ENCODE assay signal across 15 mouse cellular contexts in genomic region chr5:45543374-45543773, GRCm38 (mm10). TPM values are rescaled to one million over a fixed set of nuclear protein-coding genes. Genes with fewer than 3 reads are reported as not detected.
DNase-seq lines count a peak whose midpoint lies in the region; ATAC-seq lines count a peak whose summit lies in the region.
"Had no signal": no experiment of that assay in that cellular context is flagged by ENCODE, and none has a peak within 500 bp of the region (broad histone marks: within the 10 kb centered on the region; RNA-seq: fewer than 3 reads in every experiment).

No protein-coding gene starts in this region.

- no peaks in the 10 kb centered on the region for H3K9me3 ChIP-seq in kidney, embryonic 16.5 days (ENCODE audit: low read length)
- H3K9me3 ChIP-seq: heart, embryonic 12.5 days; kidney, embryonic 15.5 days; limb, embryonic 15.5 days had no signal

- ATAC-seq in kidney, embryonic 16.5 days (ENCODE audit: low FRiP score, low TSS enrichment) = no peak
- ATAC-seq in frontal cortex, adult (ENCODE audit: low TSS enrichment) = no peak
- ATAC-seq: CD4-positive, CD25-positive, alpha-beta regulatory T cell, adult 4 months had no signal

- H3K36me3 ChIP-seq in kidney, embryonic 16.5 days (ENCODE audit: insufficient read depth, low read length) = no peaks in the 10 kb centered on the region
- H3K36me3 ChIP-seq: heart, embryonic 12.5 days; kidney, embryonic 15.5 days; limb, embryonic 15.5 days had no signal

- no peak overlapping the region for H3K9ac ChIP-seq in kidney, embryonic 16.5 days (replicated peaks; ENCODE audit: low read length)
- H3K9ac ChIP-seq: heart, embryonic 12.5 days; hindbrain, embryonic 14.5 days; kidney, embryonic 15.5 days; limb, embryonic 15.5 days had no signal

- H3K27me3 ChIP-seq in kidney, embryonic 16.5 days (ENCODE audit: insufficient read depth, low read length) = no peaks in the 10 kb centered on the region
- H3K27me3 ChIP-seq: kidney, embryonic 15.5 days; limb, embryonic 15.5 days had no signal

- peak; percentile 14 for DNase-seq in kidney, postnatal 10 days
- peak; percentile 28 for DNase-seq in adipocyte (ENCODE audit: low spot score)
- DNase-seq in cerebellum, adult 11 months = peak; percentile 60
- DNase-seq in embryo, embryonic 10.5 days (ENCODE audit: low spot score) = peak; percentile 46
- no peak for DNase-seq in ovary, postnatal 14 days (ENCODE audit: low spot score)
- no peak for DNase-seq in thymus, postnatal 10 days (ENCODE audit: low spot score in 2 of 2)
- DNase-seq: spleen, adult 18-20 months had no signal

- no peak overlapping the region for H3K4me2 ChIP-seq in kidney, embryonic 16.5 days (replicated peaks; ENCODE audit: low read depth, low read length)
- H3K4me2 ChIP-seq: heart, embryonic 12.5 days; hindbrain, embryonic 14.5 days; kidney, embryonic 15.5 days; limb, embryonic 15.5 days had no signal

- H3K4me1 ChIP-seq in kidney, embryonic 16.5 days (ENCODE audit: insufficient read depth, low read length) = no peaks in the 10 kb centered on the region
- H3K4me1 ChIP-seq: heart, embryonic 12.5 days; limb, embryonic 15.5 days had no signal

- no peak overlapping the region for H3K27ac ChIP-seq in kidney, embryonic 16.5 days (ENCODE audit: low read length)
- H3K27ac ChIP-seq: hindbrain, embryonic 14.5 days; kidney, embryonic 15.5 days; limb, embryonic 15.5 days; macrophage had no signal

- no peak overlapping the region for H3K4me3 ChIP-seq in kidney, embryonic 16.5 days (ENCODE audit: low read length)
- H3K4me3 ChIP-seq: heart, embryonic 12.5 days; kidney, embryonic 15.5 days; limb, embryonic 15.5 days had no signal

- 30% methylated on average over 5 of the region's 5 CpGs for WGBS in kidney, embryonic 16.5 days

RNA-seq across cellular contexts. Expression of gene Med28, which starts 23.3 kb away (rescaled TPM):
- 292 and 293 TPM in 2 replicates for polyA plus RNA-seq in kidney, embryonic 16.5 days (2015; fragmentation: Nextera tagmentation; extraction: Ambion mirVana)

RNA-seq across cellular contexts. Expression of gene Lap3, which starts 50.2 kb away (rescaled TPM):
- polyA plus RNA-seq in kidney, embryonic 16.5 days (2015; fragmentation: Nextera tagmentation; extraction: Ambion mirVana) = 109 and 113 TPM in 2 replicates

Comparison
In these comparisons a context has a peak if more than half of its experiments do, and no peak if none do; other contexts are left out.
1. DNase-seq: peak in kidney, postnatal 10 days (single experiment), adipocyte (single experiment), cerebellum, adult 11 months (single experiment) and embryo, embryonic 10.5 days (single experiment); none in ovary, postnatal 14 days (single experiment) and thymus, postnatal 10 days (0 of 2).